Mouse (Mus musculus): ENCODE results near the gene Rnf144a. TPM values are rescaled to one million over a fixed set of nuclear protein-coding genes. Genes with fewer than 3 reads are reported as not detected.
"Not testable (repeated sequence)": the region's sequence is repeated elsewhere in the genome, so short reads cannot be mapped to it uniquely, and the experiment has no call there.

Gene Rnf144a
- polyA plus RNA-seq, 1 experiment, result 12.0 TPM

DNA sequence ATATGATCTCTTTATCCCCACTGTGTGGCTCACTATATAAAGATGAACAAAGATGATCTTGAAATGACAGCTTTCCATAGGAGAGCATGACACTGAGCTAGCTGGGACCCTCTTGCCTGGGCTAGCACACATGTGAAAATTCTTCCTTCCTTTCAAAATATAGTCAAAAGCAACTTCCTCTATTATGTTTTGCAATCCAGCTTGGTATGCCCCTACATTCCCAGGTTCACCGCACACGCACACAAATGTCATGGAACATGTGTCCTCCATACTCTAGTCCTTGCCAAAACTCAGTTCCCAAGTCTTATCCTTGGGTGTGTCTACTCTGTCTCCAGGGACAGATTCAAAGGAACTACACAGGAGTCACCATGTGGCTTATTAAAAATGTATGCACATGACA, 34.4 kb upstream of the Rnf144a start:
- no peak overlapping the region for H3K4me3 ChIP-seq (ENCODE audit: control insufficient read depth, insufficient read depth, low read length)
- no peaks in the 10 kb centered on the region for H3K4me1 ChIP-seq (replicated peaks; ENCODE audit: control insufficient read depth, insufficient read depth, low read length)
- H3K27ac ChIP-seq (ENCODE audit: control insufficient read depth, insufficient read depth, low read length), result no peak overlapping the region
- no peak for TF ChIP-seq POLR2A (IDR thresholded peaks at IDR 0.05; ENCODE audit: control insufficient read depth, extremely low read depth, insufficient read depth, low read length, poor library complexity)
- TF ChIP-seq CTCF (IDR thresholded peaks at IDR 0.05; ENCODE audit: borderline replicate concordance, control insufficient read depth, extremely low read depth, insufficient read depth, low read length, poor library complexity), result no peak
- H3K27me3 ChIP-seq (ENCODE audit: control insufficient read depth, insufficient read depth, low read length), result no peaks in the 10 kb centered on the region
- H3K36me3 ChIP-seq (ENCODE audit: control insufficient read depth, insufficient read depth, low read length), result no peaks in the 10 kb centered on the region
- WGBS, result 100% methylated on average over 2 of the region's 2 CpGs
- no peak for DNase-seq

DNA sequence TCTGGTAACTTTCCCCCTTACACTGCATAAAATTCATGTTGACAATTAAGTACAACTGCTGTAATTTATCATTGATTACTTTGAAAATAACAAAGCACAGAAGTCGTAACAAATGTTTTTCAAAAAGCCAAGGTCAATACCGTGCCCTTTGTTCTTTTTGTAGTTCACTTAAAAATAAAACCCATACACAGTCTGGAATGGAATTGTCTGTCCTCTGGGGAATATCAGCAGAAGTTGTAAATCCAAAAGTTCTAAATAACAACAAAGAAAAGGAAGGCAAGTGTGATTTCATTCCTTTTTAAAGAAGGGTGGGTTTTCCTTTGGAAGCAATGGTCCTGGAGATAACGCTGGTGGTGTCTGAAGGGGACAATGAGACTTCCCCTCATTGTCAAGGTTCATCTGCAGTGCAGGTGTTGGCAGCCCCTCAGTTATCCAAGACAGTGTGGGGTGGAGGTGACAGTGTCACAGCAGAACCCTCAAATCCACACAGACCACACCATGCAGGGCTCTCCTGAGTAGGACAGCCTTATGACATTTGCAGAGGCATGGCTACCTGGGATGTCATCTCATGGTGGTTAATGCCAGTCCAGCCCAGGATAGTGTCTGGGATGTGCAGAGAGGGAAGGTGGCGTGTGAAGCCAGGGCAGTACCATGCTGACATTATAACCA, 31.5 kb upstream of the Rnf144a start:
- Histone ChIP-seq H3K27me3 (ENCODE audit: control insufficient read depth, insufficient read depth, low read length) (no peaks in the 10 kb centered on the region), H3K27ac (ENCODE audit: control insufficient read depth, insufficient read depth, low read length) (no peak overlapping the region), H3K36me3 (ENCODE audit: control insufficient read depth, insufficient read depth, low read length) (no peaks in the 10 kb centered on the region), H3K4me1 (replicated peaks; ENCODE audit: control insufficient read depth, insufficient read depth, low read length) (no peaks in the 10 kb centered on the region), H3K4me3 (ENCODE audit: control insufficient read depth, insufficient read depth, low read length) (no peak overlapping the region)
- 97% methylated on average over 4 of the region's 4 CpGs for WGBS
- no peak for DNase-seq
- TF ChIP-seq POLR2A (IDR thresholded peaks at IDR 0.05; ENCODE audit: control insufficient read depth, extremely low read depth, insufficient read depth, low read length, poor library complexity) (no peak), CTCF (IDR thresholded peaks at IDR 0.05; ENCODE audit: borderline replicate concordance, control insufficient read depth, extremely low read depth, insufficient read depth, low read length, poor library complexity) (no peak)

DNA sequence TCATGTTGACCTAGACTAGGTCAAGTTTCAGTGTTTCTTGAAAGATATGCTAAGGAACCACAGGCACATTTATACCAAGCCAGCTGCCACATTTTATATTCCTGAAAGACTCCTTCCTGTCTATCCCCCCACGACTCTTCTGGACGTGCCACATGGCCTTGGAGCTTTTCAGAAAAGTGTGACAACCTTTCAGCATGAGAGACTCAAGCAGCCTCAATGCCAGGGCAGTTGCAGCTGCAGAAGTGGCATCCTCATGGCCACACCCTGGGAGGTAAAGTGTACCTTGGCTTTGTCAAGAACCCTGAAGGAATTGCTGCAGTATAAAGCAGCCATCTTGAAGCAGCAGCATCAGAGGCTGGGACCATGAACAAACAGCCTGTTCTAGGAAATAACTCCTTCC, 29.5 kb upstream of the Rnf144a start:
- no peak for DNase-seq
- no peaks in the 10 kb centered on the region for H3K4me1 ChIP-seq (replicated peaks; ENCODE audit: control insufficient read depth, insufficient read depth, low read length)
- TF ChIP-seq POLR2A (IDR thresholded peaks at IDR 0.05; ENCODE audit: control insufficient read depth, extremely low read depth, insufficient read depth, low read length, poor library complexity) (no peak), CTCF (IDR thresholded peaks at IDR 0.05; ENCODE audit: borderline replicate concordance, control insufficient read depth, extremely low read depth, insufficient read depth, low read length, poor library complexity) (no peak)
- H3K4me3 ChIP-seq (ENCODE audit: control insufficient read depth, insufficient read depth, low read length), result no peak overlapping the region
- no peaks in the 10 kb centered on the region for H3K27me3 ChIP-seq (ENCODE audit: control insufficient read depth, insufficient read depth, low read length)
- no peak overlapping the region for H3K27ac ChIP-seq (ENCODE audit: control insufficient read depth, insufficient read depth, low read length)
- H3K36me3 ChIP-seq (ENCODE audit: control insufficient read depth, insufficient read depth, low read length), result no peaks in the 10 kb centered on the region
- WGBS, result 91% methylated on average over 2 of the region's 2 CpGs

DNA sequence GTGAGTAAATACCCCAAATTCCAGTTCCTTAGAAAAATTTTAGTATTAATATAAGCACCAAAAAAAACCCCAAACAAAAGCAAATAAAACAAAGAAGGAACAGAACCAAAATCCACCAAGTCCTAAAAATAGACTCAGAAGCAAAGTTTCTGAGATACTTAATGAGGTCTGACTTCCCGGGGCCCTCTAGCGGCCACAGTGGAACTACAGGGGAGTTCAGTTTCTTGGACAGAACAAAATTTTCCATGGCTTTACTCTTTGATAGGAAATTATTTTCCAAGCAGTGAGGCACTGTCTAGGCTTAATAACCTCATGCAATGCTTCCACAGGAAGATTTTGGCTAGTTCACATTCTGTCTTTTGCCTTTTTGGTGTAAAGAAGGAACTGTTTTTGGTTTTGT, 29.0 kb upstream of the Rnf144a start:
- no peak for TF ChIP-seq CTCF (IDR thresholded peaks at IDR 0.05; ENCODE audit: borderline replicate concordance, control insufficient read depth, extremely low read depth, insufficient read depth, low read length, poor library complexity)
- no peak for TF ChIP-seq POLR2A (IDR thresholded peaks at IDR 0.05; ENCODE audit: control insufficient read depth, extremely low read depth, insufficient read depth, low read length, poor library complexity)
- H3K4me3 ChIP-seq (ENCODE audit: control insufficient read depth, insufficient read depth, low read length), result no peak overlapping the region
- H3K27me3 ChIP-seq (ENCODE audit: control insufficient read depth, insufficient read depth, low read length), result no peaks in the 10 kb centered on the region
- 0% methylated on average over 2 of the region's 2 CpGs for WGBS
- H3K27ac ChIP-seq (ENCODE audit: control insufficient read depth, insufficient read depth, low read length), result no peak overlapping the region
- H3K4me1 ChIP-seq (replicated peaks; ENCODE audit: control insufficient read depth, insufficient read depth, low read length), result no peaks in the 10 kb centered on the region
- no peaks in the 10 kb centered on the region for H3K36me3 ChIP-seq (ENCODE audit: control insufficient read depth, insufficient read depth, low read length)
- peak; percentile 62 for DNase-seq

DNA sequence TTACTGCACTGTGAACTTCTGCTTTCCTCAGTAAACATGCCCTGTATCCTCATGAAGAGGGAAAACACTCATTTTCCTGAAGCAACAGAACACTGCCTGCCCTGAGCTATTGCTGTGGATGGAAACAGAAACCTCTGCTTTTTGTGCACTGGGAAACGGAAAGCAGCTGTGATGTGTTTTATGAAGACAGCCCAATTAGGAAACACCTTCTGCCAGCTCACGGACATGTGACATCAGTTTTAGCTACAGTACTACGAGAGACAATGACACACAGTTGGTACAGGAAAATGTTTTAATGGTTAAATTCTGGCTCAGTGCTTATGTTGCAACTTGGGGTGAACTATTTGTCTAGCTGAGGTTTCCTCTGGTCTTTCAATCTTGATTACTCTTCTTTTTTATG, 24.3 kb upstream of the Rnf144a start:
- Histone ChIP-seq H3K27ac (ENCODE audit: control insufficient read depth, insufficient read depth, low read length) (no peak overlapping the region), H3K4me1 (replicated peaks; ENCODE audit: control insufficient read depth, insufficient read depth, low read length) (no peaks in the 10 kb centered on the region)
- WGBS, result 29% methylated on average over 3 of the region's 3 CpGs

DNA sequence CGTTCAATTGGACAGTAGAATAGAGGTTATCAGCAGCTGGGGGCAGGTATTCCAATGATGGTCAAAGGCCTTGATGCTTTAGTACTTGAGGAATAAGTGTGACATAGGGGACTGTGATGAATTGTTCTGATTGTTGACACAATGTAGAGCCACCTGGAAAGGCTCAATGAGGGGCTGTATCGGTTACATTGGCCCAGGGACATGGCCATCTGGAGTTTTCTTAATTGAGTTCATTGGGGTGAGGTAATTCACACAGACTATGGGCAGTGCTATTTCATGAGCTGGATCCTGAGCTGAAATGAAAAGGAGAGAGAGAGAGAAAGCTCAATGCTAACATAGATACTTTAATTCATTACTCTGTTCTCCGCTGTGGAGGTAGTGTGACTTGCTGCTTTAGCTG, 22.9 kb upstream of the Rnf144a start:
- no peak for DNase-seq
- H3K27me3 ChIP-seq (ENCODE audit: control insufficient read depth, insufficient read depth, low read length), result no peaks in the 10 kb centered on the region
- H3K27ac ChIP-seq (ENCODE audit: control insufficient read depth, insufficient read depth, low read length), result no peak overlapping the region
- WGBS, result 98% methylated on average over 3 of the region's 3 CpGs
- TF ChIP-seq CTCF (IDR thresholded peaks at IDR 0.05; ENCODE audit: borderline replicate concordance, control insufficient read depth, extremely low read depth, insufficient read depth, low read length, poor library complexity) (no peak), POLR2A (IDR thresholded peaks at IDR 0.05; ENCODE audit: control insufficient read depth, extremely low read depth, insufficient read depth, low read length, poor library complexity) (no peak)
- no peaks in the 10 kb centered on the region for H3K4me1 ChIP-seq (replicated peaks; ENCODE audit: control insufficient read depth, insufficient read depth, low read length)
- no peaks in the 10 kb centered on the region for H3K36me3 ChIP-seq (ENCODE audit: control insufficient read depth, insufficient read depth, low read length)
- H3K4me3 ChIP-seq (ENCODE audit: control insufficient read depth, insufficient read depth, low read length), result no peak overlapping the region

More for the DNA sequence above, 24.3 kb upstream of the Rnf144a start:
- Histone ChIP-seq H3K4me3 (ENCODE audit: control insufficient read depth, insufficient read depth, low read length) (no peak overlapping the region), H3K36me3 (ENCODE audit: control insufficient read depth, insufficient read depth, low read length) (no peaks in the 10 kb centered on the region), H3K27me3 (ENCODE audit: control insufficient read depth, insufficient read depth, low read length) (no peaks in the 10 kb centered on the region)
- TF ChIP-seq CTCF (IDR thresholded peaks at IDR 0.05; ENCODE audit: borderline replicate concordance, control insufficient read depth, extremely low read depth, insufficient read depth, low read length, poor library complexity) (no peak), POLR2A (IDR thresholded peaks at IDR 0.05; ENCODE audit: control insufficient read depth, extremely low read depth, insufficient read depth, low read length, poor library complexity) (no peak)
- DNase-seq, result no peak

DNA sequence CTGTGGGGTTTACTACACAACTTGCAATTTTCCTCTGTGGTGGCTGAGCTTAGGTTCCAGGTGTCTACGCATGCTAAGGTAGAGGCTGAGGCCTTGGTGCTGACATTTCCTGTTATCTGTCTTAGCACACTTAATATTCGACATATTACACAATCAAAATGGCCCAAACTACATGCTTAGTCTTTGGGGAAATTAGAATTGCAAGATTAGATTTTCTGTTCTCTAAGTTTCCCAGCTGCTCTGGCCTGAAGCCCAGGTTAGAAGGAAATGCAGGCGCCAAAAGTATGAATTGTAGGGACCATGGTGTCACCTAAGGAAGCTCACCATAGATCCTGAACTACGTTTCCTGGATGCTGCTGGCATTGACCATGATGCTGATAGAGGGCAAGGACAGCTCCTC, 21.3 kb upstream of the Rnf144a start:
- Histone ChIP-seq H3K36me3 (ENCODE audit: control insufficient read depth, insufficient read depth, low read length) (no peaks in the 10 kb centered on the region), H3K4me3 (ENCODE audit: control insufficient read depth, insufficient read depth, low read length) (no peak overlapping the region), H3K4me1 (replicated peaks; ENCODE audit: control insufficient read depth, insufficient read depth, low read length) (no peaks in the 10 kb centered on the region), H3K27me3 (ENCODE audit: control insufficient read depth, insufficient read depth, low read length) (no peaks in the 10 kb centered on the region), H3K27ac (ENCODE audit: control insufficient read depth, insufficient read depth, low read length) (no peak overlapping the region)
- no peak for DNase-seq
- TF ChIP-seq POLR2A (IDR thresholded peaks at IDR 0.05; ENCODE audit: control insufficient read depth, extremely low read depth, insufficient read depth, low read length, poor library complexity) (no peak), CTCF (IDR thresholded peaks at IDR 0.05; ENCODE audit: borderline replicate concordance, control insufficient read depth, extremely low read depth, insufficient read depth, low read length, poor library complexity) (no peak)
- 88% methylated on average over 4 of the region's 4 CpGs for WGBS

DNA sequence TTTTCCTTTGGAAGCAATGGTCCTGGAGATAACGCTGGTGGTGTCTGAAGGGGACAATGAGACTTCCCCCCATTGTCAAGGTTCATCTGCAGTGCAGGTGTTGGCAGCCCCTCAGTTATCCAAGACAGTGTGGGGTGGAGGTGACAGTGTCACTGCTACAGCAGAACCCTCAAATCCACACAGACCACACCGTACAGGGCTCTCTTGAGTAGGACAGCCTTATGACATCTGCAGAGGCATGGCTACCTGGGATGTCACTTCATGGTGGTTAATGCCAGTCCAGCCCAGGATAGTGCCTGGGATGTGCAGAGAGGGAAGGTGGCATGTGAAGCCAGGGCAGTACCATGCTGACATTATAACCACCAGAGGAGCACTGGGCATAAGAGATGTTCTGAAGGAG, 13.7 kb upstream of the Rnf144a start:
- H3K36me3 ChIP-seq (ENCODE audit: control insufficient read depth, insufficient read depth, low read length); H3K4me3 ChIP-seq (ENCODE audit: control insufficient read depth, insufficient read depth, low read length); DNase-seq; H3K27ac ChIP-seq (ENCODE audit: control insufficient read depth, insufficient read depth, low read length); H3K4me1 ChIP-seq (replicated peaks; ENCODE audit: control insufficient read depth, insufficient read depth, low read length); H3K27me3 ChIP-seq (ENCODE audit: control insufficient read depth, insufficient read depth, low read length): not testable (repeated sequence)
- WGBS, result 99% methylated on average over 2 of the region's 2 CpGs
